Mouse (Mus musculus) T-helper 17 cell (primary cell): Measurements from ENCODE around the gene Scaf1.

Experiments
- in situ Hi-C, 2 experiments: fragments of 300-600 bp; cut with MboI, MseI; formaldehyde crosslinking; loops; 1 replicate in 1 of 2; 2 replicates in 1 of 2; pipeline ENCODE4 v1.15.1; 2025; ENCODE audit warnings: high pct_unique_total_duplicates in 2 of 2

Gene Scaf1

DNA sequence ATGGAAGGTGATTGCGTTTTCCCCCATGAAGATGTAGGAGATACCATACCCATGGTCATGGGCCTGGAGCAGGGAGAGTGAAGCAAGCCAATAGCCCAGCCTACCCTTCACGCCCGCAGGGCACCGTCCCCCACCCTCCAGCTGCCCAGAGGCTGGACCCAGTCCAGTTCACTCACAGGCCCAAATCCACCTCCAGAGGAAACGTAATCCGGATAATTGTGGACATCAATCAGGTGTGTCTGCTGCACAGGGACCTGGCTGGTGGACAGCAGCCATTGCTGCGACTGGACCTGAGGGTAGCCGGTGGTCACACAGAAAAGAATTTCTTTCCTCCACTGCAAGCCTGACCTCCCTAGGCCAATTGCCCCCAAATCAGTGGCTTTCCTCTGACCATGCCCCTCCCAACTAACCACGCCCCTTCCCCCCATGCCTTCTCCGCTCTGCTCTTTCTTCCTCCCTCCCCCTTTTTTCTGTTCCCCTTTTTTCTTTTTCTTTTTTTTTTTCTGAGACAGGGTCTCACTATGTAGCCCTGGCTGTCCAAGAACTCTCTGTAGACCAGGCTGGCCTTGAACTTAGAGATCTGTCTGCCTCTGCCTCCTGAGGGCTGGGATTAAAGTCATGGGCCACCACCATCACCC is 56.2 kb downstream of the Scaf1 start:
- in situ Hi-C loops = loop anchor here (5.0 kb wide), 2 partner anchors 48 to 238 kb away; no protein-coding TSS in a partner anchor

DNA sequence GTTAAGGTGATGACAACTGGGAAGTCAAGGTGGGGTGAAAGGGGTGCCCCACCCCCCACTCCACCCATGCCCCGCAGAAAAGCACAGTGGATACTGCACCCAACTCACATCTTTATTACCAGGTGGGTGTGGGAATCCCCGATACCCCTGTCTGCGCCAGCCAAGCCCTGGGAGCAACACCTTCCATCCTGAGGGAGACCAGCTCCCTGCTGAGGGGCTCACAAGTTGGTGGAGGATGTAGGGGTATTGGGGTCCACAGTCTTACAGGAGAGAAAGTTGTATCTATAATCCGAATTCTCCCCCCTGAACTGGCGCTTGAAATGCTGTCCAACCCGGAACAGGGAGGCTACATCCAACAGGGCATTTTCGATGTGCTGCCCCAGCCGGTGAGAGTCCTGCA is 56.9 kb downstream of the Scaf1 start:
- in situ Hi-C loops = loop anchor here in 1 of 2 experiments (5.0 kb wide), 1 partner anchor 237 kb away; no protein-coding TSS in a partner anchor

DNA sequence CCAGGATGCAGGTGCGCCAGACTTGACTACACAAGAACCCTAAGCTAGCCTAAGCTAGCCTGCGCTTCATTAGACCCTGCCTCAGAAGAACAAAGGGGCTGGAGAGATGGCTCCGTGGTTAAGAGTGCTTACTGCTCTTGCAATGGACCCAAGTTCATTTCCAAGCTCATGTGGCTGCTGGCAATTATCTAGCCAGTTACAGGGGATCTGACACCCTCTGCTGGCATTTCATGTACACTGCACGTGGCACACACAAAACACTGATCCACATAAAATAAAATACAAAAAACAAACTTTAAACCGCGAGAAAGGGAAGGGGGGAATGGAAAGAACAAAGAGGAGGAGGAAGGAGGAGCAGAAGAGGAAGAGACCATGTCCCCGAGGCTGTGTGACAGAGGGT is 58.0 kb downstream of the Scaf1 start:
- in situ Hi-C loops = loop anchor here in 1 of 2 experiments (5.0 kb wide), 1 partner anchor 236 kb away; no protein-coding TSS in a partner anchor

DNA sequence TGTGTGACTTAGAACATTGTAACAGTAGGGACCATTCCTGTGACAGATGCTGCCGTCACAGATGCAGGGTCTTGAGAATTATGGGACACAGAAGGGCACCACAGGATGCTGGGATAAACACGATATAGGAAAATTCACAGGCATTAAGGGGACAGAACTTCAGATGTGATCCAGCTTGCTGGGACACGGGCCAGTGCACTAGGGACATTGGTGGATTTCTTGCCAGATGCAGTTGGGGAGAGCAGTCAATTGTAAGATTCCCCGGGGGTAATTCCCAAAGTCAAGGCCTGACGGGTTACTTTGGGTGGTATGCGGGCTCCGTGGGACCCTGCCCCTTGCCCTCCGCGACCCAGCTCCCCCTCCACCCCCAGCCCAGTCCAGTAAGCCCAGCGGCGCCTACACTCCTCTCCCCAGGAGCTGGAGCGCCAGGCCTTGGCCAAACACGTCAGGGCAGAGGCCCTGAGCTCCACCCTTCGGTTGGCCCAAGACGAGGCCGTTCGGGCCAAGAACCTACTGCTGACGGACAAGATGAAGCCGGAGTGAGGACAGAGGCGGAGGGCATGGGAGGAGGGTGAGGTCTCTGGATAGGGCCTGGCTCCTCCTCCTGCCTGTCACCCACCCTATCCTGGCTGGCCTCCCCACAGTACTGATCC is 58.9 kb downstream of the Scaf1 start:
- in situ Hi-C loops = loop anchor here in 1 of 2 experiments (5.0 kb wide), 1 partner anchor 235 kb away; no protein-coding TSS in a partner anchor

DNA sequence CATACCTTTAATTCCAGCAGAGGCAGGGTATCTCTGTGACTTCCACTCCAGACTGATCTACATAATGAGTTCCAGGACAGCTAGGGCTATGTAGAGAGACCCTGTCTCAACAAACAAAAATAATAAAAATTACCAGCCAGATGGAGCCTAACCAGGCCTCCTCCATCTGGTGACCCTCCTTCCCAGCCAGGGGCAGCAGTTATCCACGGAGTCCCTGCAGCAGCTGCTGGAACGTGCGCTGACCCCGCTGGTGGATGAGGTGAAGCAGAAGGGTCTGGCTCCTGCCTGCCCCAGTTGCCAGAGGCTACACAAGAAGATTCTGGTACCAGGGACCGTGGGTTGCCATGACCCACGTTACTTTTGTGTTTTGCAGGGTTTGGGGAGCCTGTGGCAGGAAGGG is 59.9 kb downstream of the Scaf1 start:
- in situ Hi-C loops = loop anchor here in 1 of 2 experiments (5.0 kb wide), 1 partner anchor 234 kb away; no protein-coding TSS in a partner anchor

DNA sequence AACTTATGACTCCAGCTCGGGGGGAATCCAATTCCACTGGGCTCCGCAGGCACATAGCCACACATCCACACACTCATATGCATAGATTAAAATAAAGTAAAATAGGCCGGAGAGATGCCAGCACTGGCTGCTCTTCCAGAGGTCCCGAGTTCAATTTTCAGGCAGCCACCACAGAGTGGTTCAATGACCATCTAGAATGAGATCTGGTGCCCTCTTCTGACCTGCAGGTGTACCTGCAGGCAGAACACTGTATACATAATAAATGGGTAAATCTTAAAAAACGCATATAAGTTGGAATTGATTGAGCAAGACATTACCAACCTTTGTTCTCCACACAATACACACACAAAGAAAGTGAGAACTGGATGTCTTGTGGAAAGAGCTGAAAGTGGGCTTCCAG is 60.5 kb downstream of the Scaf1 start:
- in situ Hi-C loops = loop anchor here in 1 of 2 experiments (5.0 kb wide), 1 partner anchor 233 kb away; no protein-coding TSS in a partner anchor

DNA sequence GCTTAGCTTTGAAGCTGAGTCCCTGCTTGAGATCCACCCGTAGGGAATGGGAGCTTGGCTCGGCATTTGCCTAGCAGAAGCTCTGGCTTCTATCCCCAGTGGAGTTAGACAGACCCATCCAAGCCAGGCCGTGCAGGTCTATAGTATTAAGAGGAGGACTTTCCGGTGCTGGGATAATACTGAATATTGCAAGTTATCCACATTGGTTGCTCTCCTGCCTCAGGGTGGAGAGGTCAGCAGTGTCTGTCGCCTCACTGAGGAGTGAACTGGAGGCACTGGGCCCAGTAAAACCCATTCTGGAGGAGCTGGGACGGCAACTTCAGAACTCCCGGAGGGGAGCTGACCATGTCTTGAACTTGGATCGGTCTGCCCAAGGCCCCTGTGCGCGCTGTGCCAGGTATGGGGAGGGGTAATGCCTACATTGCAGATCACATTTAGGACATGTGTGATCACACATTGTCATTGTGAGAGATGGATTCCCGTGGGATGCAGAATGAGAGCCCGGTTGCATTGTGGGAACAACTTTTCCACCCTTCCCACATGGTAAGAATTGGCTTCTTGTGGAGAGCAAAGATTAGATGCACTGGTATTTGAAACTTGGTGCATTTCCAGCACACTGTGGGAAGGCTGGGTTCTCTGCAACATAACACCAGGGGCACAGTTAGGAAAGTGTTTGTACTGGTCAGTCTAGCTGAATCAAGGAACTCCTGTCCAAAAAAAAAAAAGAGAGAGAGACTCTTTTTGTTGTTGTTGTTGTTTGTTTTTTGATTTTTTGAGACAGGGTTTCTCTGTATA is 61.9 kb downstream of the Scaf1 start:
- in situ Hi-C loops = loop anchor here in 1 of 2 experiments (5.0 kb wide), 1 partner anchor 232 kb away; no protein-coding TSS in a partner anchor

DNA sequence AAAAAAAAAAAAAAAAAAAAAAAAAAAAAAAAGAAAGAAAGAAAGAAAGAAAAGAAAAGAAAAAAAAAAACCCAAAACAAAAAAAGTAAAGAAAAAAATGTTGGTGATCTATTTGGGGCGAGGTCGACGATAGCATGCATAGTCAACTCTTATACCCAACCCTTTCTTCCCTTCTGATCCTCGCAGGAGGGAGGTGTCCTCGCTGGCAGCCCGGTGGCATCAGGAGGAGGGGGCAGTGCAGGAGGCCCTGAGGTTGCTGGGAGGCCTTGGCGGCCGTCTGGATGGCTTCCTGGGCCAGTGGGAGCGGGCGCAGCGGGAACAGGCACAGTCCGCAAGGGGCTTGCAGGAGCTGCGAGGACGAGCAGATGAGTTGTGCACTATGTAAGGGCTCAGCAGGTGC is 62.6 kb downstream of the Scaf1 start:
- in situ Hi-C loops = loop anchor here in 1 of 2 experiments (5.0 kb wide), 1 partner anchor 231 kb away; no protein-coding TSS in a partner anchor
